Mouse (Mus musculus): ENCODE results near the gene Olfr704.
"Not testable (repeated sequence)": the region's sequence is repeated elsewhere in the genome, so short reads cannot be mapped to it uniquely, and the experiment has no call there.

Gene Olfr704

GRCm38 (mm10) chr7:106862885-106863284 is at the start of gene Olfr704:
Gene Olfr704, plus strand, starts transcription at chr7:106863185.
- no peak for DNase-seq (ENCODE audit: low read depth, low spot score)

- no peak for DNase-seq (ENCODE audit: low read depth, low spot score)
Observed at GRCm38 (mm10) chr7:106813829-106814228, 49.2 kb upstream of the Olfr704 start, which contains the start of gene Olfr701. Gene Olfr701, plus strand, starts transcription at chr7:106814129.

- DNase-seq (ENCODE audit: low read depth, low spot score), result peak; percentile 15
Observed at GRCm38 (mm10) chr7:106815775-106816174, 47.2 kb upstream of the Olfr704 start.

- DNase-seq (ENCODE audit: low read depth, low spot score), result no peak
Observed at GRCm38 (mm10) chr7:106818414-106818813, 44.6 kb upstream of the Olfr704 start.

- DNase-seq (ENCODE audit: low read depth, low spot score), result no peak
Observed at GRCm38 (mm10) chr7:106833793-106834192, 29.2 kb upstream of the Olfr704 start, which contains the start of gene Olfr702. Gene Olfr702, minus strand, starts transcription at chr7:106833893.

- no peak for DNase-seq (ENCODE audit: low read depth, low spot score)
Observed at GRCm38 (mm10) chr7:106843060-106843459, 19.9 kb upstream of the Olfr704 start, which contains the start of gene Olfr703. Gene Olfr703, plus strand, starts transcription at chr7:106843360.

DNA sequence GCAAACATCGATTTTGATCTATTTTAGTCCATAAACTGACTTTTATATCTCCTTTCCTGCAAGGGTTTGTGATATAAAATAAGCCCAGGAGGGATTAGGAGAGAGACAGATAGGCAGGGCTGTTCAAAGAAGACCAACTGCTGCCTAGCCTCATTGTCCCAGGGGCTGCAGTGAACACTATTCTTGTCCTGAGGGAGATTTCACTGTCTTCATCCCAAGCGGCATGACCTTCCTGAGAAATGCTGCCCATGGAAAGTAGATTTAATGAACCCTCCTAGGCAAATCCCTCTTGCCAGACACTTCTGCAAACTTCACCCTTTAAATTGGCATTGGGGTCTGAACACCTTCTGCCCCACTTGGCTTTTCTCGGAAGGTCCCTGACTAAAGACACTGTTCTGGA is 13.8 kb downstream of the Olfr704 start, which contains the start of gene Olfr705:
Gene Olfr705 (minus strand): TSS at position 101 of the 400 bp plus-strand sequence.
- no peak for DNase-seq (ENCODE audit: low read depth, low spot score)

- no peak for DNase-seq (ENCODE audit: low read depth, low spot score)
Observed at GRCm38 (mm10) chr7:106888062-106888461, 25.1 kb downstream of the Olfr704 start, which contains the start of gene Olfr706. Gene Olfr706, minus strand, starts transcription at chr7:106888162.

DNA sequence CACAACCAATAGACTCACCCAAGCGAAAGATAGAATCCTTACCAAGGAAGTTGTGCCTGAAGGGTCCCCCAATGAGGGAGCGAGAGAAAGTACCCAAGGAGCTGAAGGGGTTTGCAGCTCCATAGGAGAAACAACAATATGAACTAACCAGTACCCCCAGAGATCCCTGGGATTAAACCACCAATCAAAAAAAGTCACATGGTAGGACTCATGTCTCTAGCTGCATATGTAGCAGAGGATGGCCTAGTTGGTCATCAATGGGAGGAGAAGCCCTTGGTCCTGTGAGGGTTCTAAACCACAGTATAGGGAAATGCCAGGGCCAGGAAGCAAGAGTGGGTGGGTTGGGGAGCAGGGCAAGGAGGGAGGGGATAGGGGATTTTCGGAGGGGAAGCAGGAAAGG is 38.2 kb downstream of the Olfr704 start, which contains the start of gene Olfr707:
Gene Olfr707 (minus strand): TSS at position 101 of the 400 bp plus-strand sequence.
- not testable (repeated sequence) for DNase-seq (ENCODE audit: low read depth, low spot score)

GRCm38 (mm10) chr7:106907676-106908075 is 44.7 kb downstream of the Olfr704 start, which contains the start of gene Olfr1532-ps1:
Gene Olfr1532-ps1, plus strand, starts transcription at chr7:106908001.
- no peak for DNase-seq (ENCODE audit: low read depth, low spot score)
